Mouse (Mus musculus): ENCODE measurements around the gene Ptpn1.
A peak's percentile ranks its signal among the peaks of the same experiment; 100 is the strongest.

Gene Ptpn1

GRCm38 (mm10) chr2:167931985-167932726 is at the start of gene Ptpn1:
TSS of gene Ptpn1 (plus strand) at chr2:167932057.
- peak; percentile 95 for DNase-seq (ENCODE audit: low read depth, low spot score)

GRCm38 (mm10) chr2:167886485-167886884 is 45.4 kb upstream of the Ptpn1 start:
- DNase-seq (ENCODE audit: low read depth, low spot score): no peak

GRCm38 (mm10) chr2:167887516-167888347 is 44.1 kb upstream of the Ptpn1 start:
- peak; percentile 34 for DNase-seq (ENCODE audit: low read depth, low spot score)

- no peak for DNase-seq (ENCODE audit: low read depth, low spot score)
Observed at GRCm38 (mm10) chr2:167888834-167889233, 43.0 kb upstream of the Ptpn1 start.

GRCm38 (mm10) chr2:167889886-167890285 is 42.0 kb upstream of the Ptpn1 start:
- no peak for DNase-seq (ENCODE audit: low read depth, low spot score)

GRCm38 (mm10) chr2:167891908-167892307 is 39.9 kb upstream of the Ptpn1 start:
- DNase-seq (ENCODE audit: low read depth, low spot score): peak; percentile 75

- DNase-seq (ENCODE audit: low read depth, low spot score): no peak
Observed at GRCm38 (mm10) chr2:167893680-167894079, 38.2 kb upstream of the Ptpn1 start.

GRCm38 (mm10) chr2:167894948-167895372 is 36.9 kb upstream of the Ptpn1 start:
- peak; percentile 79 for DNase-seq (ENCODE audit: low read depth, low spot score)

- no peak for DNase-seq (ENCODE audit: low read depth, low spot score)
Observed at GRCm38 (mm10) chr2:167897896-167898295, 34.0 kb upstream of the Ptpn1 start.

- DNase-seq (ENCODE audit: low read depth, low spot score): peak; percentile 40
Observed at GRCm38 (mm10) chr2:167899989-167900421, 31.9 kb upstream of the Ptpn1 start.

GRCm38 (mm10) chr2:167902116-167902703 is 29.6 kb upstream of the Ptpn1 start:
- peak; percentile 27 for DNase-seq (ENCODE audit: low read depth, low spot score)

GRCm38 (mm10) chr2:167903242-167903952 is 28.5 kb upstream of the Ptpn1 start:
- DNase-seq (ENCODE audit: low read depth, low spot score): no peak

GRCm38 (mm10) chr2:167904621-167905367 is 27.1 kb upstream of the Ptpn1 start:
- peak; percentile 77 for DNase-seq (ENCODE audit: low read depth, low spot score)

- DNase-seq (ENCODE audit: low read depth, low spot score): peak; percentile 78
Observed at GRCm38 (mm10) chr2:167905561-167905960, 26.3 kb upstream of the Ptpn1 start.

- no peak for DNase-seq (ENCODE audit: low read depth, low spot score)
Observed at GRCm38 (mm10) chr2:167906729-167907128, 25.1 kb upstream of the Ptpn1 start.

- DNase-seq (ENCODE audit: low read depth, low spot score): no peak
Observed at GRCm38 (mm10) chr2:167909531-167910177, 22.2 kb upstream of the Ptpn1 start.

GRCm38 (mm10) chr2:167910178-167910540 is 21.7 kb upstream of the Ptpn1 start:
- DNase-seq (ENCODE audit: low read depth, low spot score): no peak

- peak; percentile 35 for DNase-seq (ENCODE audit: low read depth, low spot score)
Observed at GRCm38 (mm10) chr2:167911511-167911910, 20.3 kb upstream of the Ptpn1 start.

GRCm38 (mm10) chr2:167919081-167919480 is 12.8 kb upstream of the Ptpn1 start:
- DNase-seq (ENCODE audit: low read depth, low spot score): no peak

- DNase-seq (ENCODE audit: low read depth, low spot score): no peak
Observed at GRCm38 (mm10) chr2:167920041-167920440, 11.8 kb upstream of the Ptpn1 start.
